9 mouse cellular contexts compared by ENCODE assay signal in genomic region chr12:30040150-30040549, GRCm38 (mm10).
DNase-seq lines count a peak whose midpoint lies in the region; ATAC-seq and TF ChIP-seq lines count a peak whose summit lies in the region.
"Had no signal": no experiment of that assay in that cellular context is flagged by ENCODE, and none has a peak within 500 bp of the region (broad histone marks: within the 10 kb centered on the region; RNA-seq: fewer than 3 reads in every experiment).

No protein-coding gene starts in this region.

- no peaks in the 10 kb centered on the region for H3K4me1 ChIP-seq in testis, adult 2 months (ENCODE audit: control insufficient read depth, insufficient read depth, low read length)
- H3K4me1 ChIP-seq in embryonic facial prominence, embryonic 13.5 days, result no peaks in the 10 kb centered on the region; the same call in 1 of the 2 replicates
- 0 out of 2 replicates have a peak, but pooled peaks cover 8% of the 10 kb centered on the region for H3K4me1 ChIP-seq in kidney, embryonic 16.5 days (ENCODE audit: insufficient read depth, low read length)
- H3K4me1 ChIP-seq in midbrain, postnatal 0 days (ENCODE audit: insufficient read depth, low read length), result peaks cover 3% of the 10 kb centered on the region; the same call in 1 of the 2 replicates

- TF ChIP-seq CTCF in testis, adult 2 months (IDR thresholded peaks at IDR 0.05; ENCODE audit: control insufficient read depth, insufficient read depth, insufficient replicate concordance, low read depth, low read length), result peak; percentile 22; the same call in 1 of the 2 replicates
- peak; percentile 84 for TF ChIP-seq CTCF in midbrain, postnatal 0 days (IDR thresholded peaks at IDR 0.05)

- H3K4me2 ChIP-seq in embryonic facial prominence, embryonic 13.5 days, result no peak overlapping the region
- H3K4me2 ChIP-seq in kidney, embryonic 16.5 days (replicated peaks; ENCODE audit: low read depth, low read length), result no peak overlapping the region
- no peak overlapping the region for H3K4me2 ChIP-seq in midbrain, postnatal 0 days (ENCODE audit: low read depth, low read length, poor library complexity, severe bottlenecking)

- H3K9ac ChIP-seq in embryonic facial prominence, embryonic 13.5 days, result no peak overlapping the region
- no peak overlapping the region for H3K9ac ChIP-seq in kidney, embryonic 16.5 days (replicated peaks; ENCODE audit: low read length)
- no peak overlapping the region for H3K9ac ChIP-seq in midbrain, postnatal 0 days (replicated peaks; ENCODE audit: low read length, poor library complexity, severe bottlenecking)

- no peaks in the 10 kb centered on the region for H3K36me3 ChIP-seq in testis, adult 2 months (ENCODE audit: control insufficient read depth, insufficient read depth, low read length)
- no peaks in the 10 kb centered on the region for H3K36me3 ChIP-seq in embryonic facial prominence, embryonic 13.5 days
- H3K36me3 ChIP-seq in kidney, embryonic 16.5 days (ENCODE audit: insufficient read depth, low read length), result no peaks in the 10 kb centered on the region
- no peaks in the 10 kb centered on the region for H3K36me3 ChIP-seq in midbrain, postnatal 0 days (ENCODE audit: insufficient read depth, low read length)
- H3K36me3 ChIP-seq: G1E had no signal

- no peaks in the 10 kb centered on the region for H3K27me3 ChIP-seq in testis, adult 2 months (ENCODE audit: control insufficient read depth, insufficient read depth, low read length)
- H3K27me3 ChIP-seq in embryonic facial prominence, embryonic 13.5 days, result no peaks in the 10 kb centered on the region
- no peaks in the 10 kb centered on the region for H3K27me3 ChIP-seq in kidney, embryonic 16.5 days (ENCODE audit: insufficient read depth, low read length)
- no peaks in the 10 kb centered on the region for H3K27me3 ChIP-seq in midbrain, postnatal 0 days (ENCODE audit: insufficient read depth, low read length)

- 27% methylated on average over 4 of the region's 4 CpGs for WGBS in embryonic facial prominence, embryonic 13.5 days
- WGBS in kidney, embryonic 16.5 days, result 9% methylated on average over 4 of the region's 4 CpGs
- WGBS in midbrain, postnatal 0 days, result 27% methylated on average over 4 of the region's 4 CpGs

- H3K4me3 ChIP-seq in testis, adult 2 months (ENCODE audit: control insufficient read depth, low read depth, low read length), result no peak overlapping the region
- H3K4me3 ChIP-seq in embryonic facial prominence, embryonic 13.5 days, result no peak overlapping the region
- H3K4me3 ChIP-seq in kidney, embryonic 16.5 days (ENCODE audit: low read length), result no peak overlapping the region
- H3K4me3 ChIP-seq in midbrain, postnatal 0 days (ENCODE audit: low read depth, low read length), result no peak overlapping the region

- no peak overlapping the region for H3K27ac ChIP-seq in testis, adult 2 months (ENCODE audit: control insufficient read depth, insufficient read depth, low read depth, low read length)
- peak overlapping the region; percentile 7; the same call in 1 of the 2 replicates for H3K27ac ChIP-seq in embryonic facial prominence, embryonic 13.5 days
- peak overlapping the region; percentile 19; the same call in 1 of the 2 replicates for H3K27ac ChIP-seq in kidney, embryonic 16.5 days (ENCODE audit: low read length)
- no peak overlapping the region for H3K27ac ChIP-seq in midbrain, postnatal 0 days (ENCODE audit: low read depth, low read length)

- H3K9me3 ChIP-seq in embryonic facial prominence, embryonic 13.5 days, result no peaks in the 10 kb centered on the region
- H3K9me3 ChIP-seq in kidney, embryonic 16.5 days (ENCODE audit: low read length), result no peaks in the 10 kb centered on the region
- H3K9me3 ChIP-seq in midbrain, postnatal 0 days (ENCODE audit: low read length), result no peaks in the 10 kb centered on the region

- ATAC-seq in cerebellum, adult (ENCODE audit: insufficient number of reproducible peaks, low FRiP score, low TSS enrichment), result no peak
- no peak for ATAC-seq in embryonic facial prominence, embryonic 13.5 days (ENCODE audit: insufficient number of reproducible peaks, insufficient read depth, low FRiP score, low TSS enrichment, low read depth)
- ATAC-seq in kidney, embryonic 16.5 days (ENCODE audit: low FRiP score, low TSS enrichment), result no peak
- ATAC-seq in midbrain, postnatal 0 days (ENCODE audit: low FRiP score), result no peak

- no peak for TF ChIP-seq POLR2A in testis, adult 2 months (IDR thresholded peaks at IDR 0.05; ENCODE audit: control insufficient read depth, low read depth, low read length)

- DNase-seq in cerebellum, adult 9-10 months, result peak; percentile 14
- DNase-seq in testis, postnatal 14 days (ENCODE audit: low spot score), result no peak
- DNase-seq in midbrain, postnatal 0 days (ENCODE audit: low spot score), result peak; percentile 49
- DNase-seq in frontal cortex, postnatal 25 days (ENCODE audit: low spot score in 2 of 2), result no peak

Comparison
In these comparisons a context has a peak if more than half of its experiments do, and no peak if none do; other contexts are left out.
1. DNase-seq: peak in cerebellum, adult 9-10 months (single experiment) and midbrain, postnatal 0 days (single experiment); none in testis, postnatal 14 days (single experiment) and frontal cortex, postnatal 25 days (0 of 2).
2. H3K27ac ChIP-seq: peak in embryonic facial prominence, embryonic 13.5 days (single experiment) and kidney, embryonic 16.5 days (single experiment); none in testis, adult 2 months (single experiment) and midbrain, postnatal 0 days (single experiment).